Mouse (Mus musculus) neural tube, embryonic 13.5 days (tissue): ENCODE measurements at regions not wholly inside any gene's neighbourhood (a gene's known extent, or its start where the extent isn't known, plus 50 kb on each side); places are given as distances from the start of the nearest gene placed in this dataset.

ENCODE experiments used
- ATAC-seq: fragments of 200-750 bp; cut with Nextera tagmentation; 2 replicates; pipeline ENCODE4 v1.8.0; 2017; ENCODE audit warnings: low read depth, mild to moderate bottlenecking, moderate TSS enrichment, moderate library complexity
- H3K27ac ChIP-seq: fragments of 300-500 bp; sonication (generic); replicated peaks from 2 replicates; pipeline ENCODE4 v1.5.1; 2015; ENCODE audit warnings: moderate library complexity, mild to moderate bottlenecking, inconsistent platforms
- H3K27me3 ChIP-seq: fragments of 300-500 bp; sonication (generic); 2 replicates; pipeline ENCODE4 v1.6.1; 2015; ENCODE audit warnings: mild to moderate bottlenecking, inconsistent platforms
- H3K36me3 ChIP-seq: fragments of 300-500 bp; sonication (generic); 2 replicates; pipeline ENCODE4 v1.6.1; 2015; ENCODE audit warnings: mild to moderate bottlenecking, inconsistent platforms
- H3K4me1 ChIP-seq: fragments of 300-500 bp; sonication (generic); replicated peaks from 2 replicates; pipeline ENCODE4 v1.6.1; 2015; ENCODE audit warnings: inconsistent platforms
- H3K4me2 ChIP-seq: fragments of 300-500 bp; sonication (generic); 2 replicates; pipeline ENCODE4 v1.6.1; 2015; ENCODE audit warnings: inconsistent platforms, mild to moderate bottlenecking, moderate library complexity
- H3K4me3 ChIP-seq: fragments of 300-500 bp; sonication (generic); 2 replicates; pipeline ENCODE4 v1.5.1; 2015; ENCODE audit warnings: mild to moderate bottlenecking, inconsistent platforms
- H3K9ac ChIP-seq: fragments of 300-500 bp; sonication (generic); 2 replicates; pipeline ENCODE4 v1.6.1; 2015; ENCODE audit warnings: moderate library complexity, mild to moderate bottlenecking, inconsistent platforms
- H3K9me3 ChIP-seq: fragments of 300-500 bp; sonication (generic); 2 replicates; pipeline ENCODE4 v1.6.1; 2016; ENCODE audit warnings: inconsistent platforms
- whole genome bisulfite sequencing: fragments of 180-500 bp; shearing (Covaris S2); methylation state at CpG from one replicate; pipeline ENCODE4 v1.1.7; 2015; 5-methylcytosine and 5-hydroxymethylcytosine counted together

DNA sequence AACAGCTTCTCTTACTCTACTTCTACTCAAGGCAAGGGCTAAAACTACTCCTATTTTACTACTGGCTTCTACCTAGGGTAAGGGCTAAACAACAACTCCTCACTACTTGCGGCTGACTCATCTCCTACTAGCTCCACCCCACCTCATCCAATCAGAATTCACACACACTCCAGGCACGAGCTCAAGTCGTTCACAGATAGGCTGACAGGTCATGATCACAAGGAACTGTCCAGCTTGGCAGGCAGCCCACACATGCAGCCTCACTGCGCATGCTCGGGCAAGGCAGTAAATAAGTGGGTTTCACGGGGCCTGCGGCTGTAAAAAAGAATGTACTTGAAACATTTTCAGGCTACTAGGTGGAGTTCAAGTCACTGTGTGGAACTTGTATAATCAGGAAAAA lies 197.6 kb downstream of the Ccdc50 start:
- Histone ChIP-seq H3K27me3 (no peaks in the 10 kb centered on the region), H3K4me2 (no peak overlapping the region), H3K4me1 (no peaks in the 10 kb centered on the region), H3K9ac (no peak overlapping the region), H3K9me3 (no peaks in the 10 kb centered on the region), H3K4me3 (no peak overlapping the region), H3K36me3 (no peaks in the 10 kb centered on the region), H3K27ac (no peak overlapping the region)
- 45% methylated on average over 7 of the region's 7 CpGs for WGBS
- ATAC-seq = no peak

- Histone ChIP-seq H3K27ac (no peak overlapping the region), H3K27me3 (no peaks in the 10 kb centered on the region), H3K36me3 (no peaks in the 10 kb centered on the region), H3K9me3 (no peaks in the 10 kb centered on the region), H3K9ac (no peak overlapping the region), H3K4me2 (no peak overlapping the region), H3K4me3 (no peak overlapping the region), H3K4me1 (no peaks in the 10 kb centered on the region)
- WGBS = 91% methylated on average over 3 of the region's 3 CpGs
- ATAC-seq = no peak
Observed at GRCm38 (mm10) chr16:27609366-27609765, 220.7 kb downstream of the Ccdc50 start.

DNA sequence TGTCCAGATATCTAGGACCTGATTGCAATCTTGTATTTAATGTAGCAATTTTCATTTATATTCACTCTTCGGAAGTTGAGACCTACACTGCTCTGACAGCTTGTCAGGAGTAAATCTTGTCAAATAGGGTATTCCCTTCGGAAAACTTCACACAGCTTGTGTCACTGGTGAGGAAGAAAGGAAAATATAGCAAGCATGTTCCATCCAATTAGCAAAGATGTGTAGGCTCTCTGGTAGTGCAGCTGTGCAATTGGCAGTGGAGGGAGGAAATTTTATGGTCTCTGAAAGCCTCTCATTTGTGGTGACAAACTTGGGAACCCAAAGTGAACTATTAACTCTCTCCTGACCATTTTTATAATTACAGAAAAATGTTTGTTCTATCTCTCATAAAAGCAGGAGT lies 252.6 kb downstream of the Ccdc50 start:
- Histone ChIP-seq H3K4me3 (no peak overlapping the region), H3K4me1 (no peaks in the 10 kb centered on the region), H3K27me3 (no peaks in the 10 kb centered on the region), H3K27ac (no peak overlapping the region), H3K9me3 (no peaks in the 10 kb centered on the region), H3K36me3 (no peaks in the 10 kb centered on the region), H3K4me2 (no peak overlapping the region), H3K9ac (no peak overlapping the region)
- ATAC-seq = no peak
- WGBS = 56% methylated on average over 2 of the region's 2 CpGs

- H3K9ac ChIP-seq = no peak overlapping the region
- H3K9me3 ChIP-seq = no peaks in the 10 kb centered on the region
- H3K4me1 ChIP-seq = no peaks in the 10 kb centered on the region
- 38% methylated on average over 2 of the region's 2 CpGs for WGBS
- no peak overlapping the region for H3K4me2 ChIP-seq
- no peaks in the 10 kb centered on the region for H3K27me3 ChIP-seq
- H3K27ac ChIP-seq = no peak overlapping the region
- no peaks in the 10 kb centered on the region for H3K36me3 ChIP-seq
- ATAC-seq = no peak
- no peak overlapping the region for H3K4me3 ChIP-seq
Observed at GRCm38 (mm10) chr16:27678275-27678674, 289.6 kb downstream of the Ccdc50 start.

GRCm38 (mm10) chr16:27682926-27683325 lies 294.3 kb downstream of the Ccdc50 start:
- Histone ChIP-seq H3K9ac (no peak overlapping the region), H3K4me3 (no peak overlapping the region), H3K9me3 (no peaks in the 10 kb centered on the region), H3K4me2 (no peak overlapping the region), H3K36me3 (no peaks in the 10 kb centered on the region), H3K4me1 (no peaks in the 10 kb centered on the region), H3K27me3 (no peaks in the 10 kb centered on the region), H3K27ac (no peak overlapping the region)
- WGBS = 65% methylated on average over 3 of the region's 3 CpGs
- ATAC-seq = no peak

DNA sequence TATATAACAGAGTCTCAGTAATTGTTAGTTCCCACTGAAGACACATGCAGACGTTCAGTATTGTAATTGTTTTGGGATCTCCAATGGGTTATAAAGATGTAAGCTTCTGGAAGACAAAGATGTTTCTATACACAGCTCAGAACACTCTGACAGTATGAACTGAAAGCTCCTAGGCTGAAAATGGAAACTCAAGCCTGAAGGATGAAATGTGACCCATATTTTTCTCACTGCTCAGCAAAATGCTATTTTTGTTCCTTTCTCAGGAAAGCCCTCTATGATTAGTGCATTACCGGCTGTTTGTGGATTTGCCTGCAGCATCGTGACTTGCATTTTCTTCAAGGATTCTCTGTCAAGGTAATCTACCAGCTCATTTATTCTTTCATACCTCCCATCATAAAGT lies 295.2 kb downstream of the Ccdc50 start:
- 60% methylated on average over 3 of the region's 3 CpGs for WGBS
- Histone ChIP-seq H3K27ac (0 out of 2 replicates have a peak overlapping the region, but pooled peaks have one; percentile 1), H3K36me3 (no peaks in the 10 kb centered on the region), H3K4me3 (no peak overlapping the region), H3K4me1 (no peaks in the 10 kb centered on the region), H3K9ac (no peak overlapping the region), H3K27me3 (no peaks in the 10 kb centered on the region), H3K9me3 (no peaks in the 10 kb centered on the region), H3K4me2 (no peak overlapping the region)
- 0 out of 2 replicates have a peak, but pooled peaks have one; percentile 19 for ATAC-seq

- 74% methylated on average over 5 of the region's 5 CpGs for WGBS
- H3K27ac ChIP-seq = no peak overlapping the region
- H3K4me3 ChIP-seq = no peak overlapping the region
- no peak overlapping the region for H3K9ac ChIP-seq
- H3K27me3 ChIP-seq = no peaks in the 10 kb centered on the region
- 0 out of 2 replicates have a peak, but pooled peaks cover 7% of the 10 kb centered on the region for H3K9me3 ChIP-seq
- ATAC-seq = no peak
- H3K4me2 ChIP-seq = no peak overlapping the region
- H3K36me3 ChIP-seq = no peaks in the 10 kb centered on the region
- no peaks in the 10 kb centered on the region for H3K4me1 ChIP-seq
Observed at GRCm38 (mm10) chr16:27709946-27710345, 321.3 kb downstream of the Ccdc50 start.

DNA sequence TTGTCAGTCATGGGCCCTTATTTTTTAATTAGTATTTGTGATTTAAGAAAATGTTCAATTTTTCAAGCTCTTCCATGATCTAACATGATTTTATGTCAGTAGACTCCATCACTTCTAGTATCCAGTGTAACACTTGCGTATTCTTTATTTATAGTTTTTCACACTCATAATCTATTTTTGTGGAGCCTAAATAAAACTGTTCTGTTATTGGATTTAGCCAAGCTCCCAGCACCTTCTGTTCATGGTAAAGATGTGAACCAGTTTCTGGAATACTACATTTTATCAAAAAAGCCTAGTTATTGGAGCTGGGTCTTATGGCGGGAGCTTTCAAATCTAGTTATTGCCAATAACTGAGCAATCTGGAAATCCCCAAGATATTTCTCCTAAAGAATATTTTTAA lies 334.8 kb downstream of the Ccdc50 start:
- no peak for ATAC-seq
- 94% methylated on average over 2 of the region's 2 CpGs for WGBS
- no peaks in the 10 kb centered on the region for H3K36me3 ChIP-seq
- H3K9ac ChIP-seq = no peak overlapping the region
- H3K4me2 ChIP-seq = no peak overlapping the region
- H3K4me3 ChIP-seq = no peak overlapping the region
- H3K4me1 ChIP-seq = no peaks in the 10 kb centered on the region
- H3K27ac ChIP-seq = no peak overlapping the region
- no peaks in the 10 kb centered on the region for H3K27me3 ChIP-seq
- H3K9me3 ChIP-seq = no peaks in the 10 kb centered on the region
